Mouse (Mus musculus) B cell, adult 62 days (primary cell): ENCODE measurements around the gene Glrp1. TPM values are rescaled to one million over a fixed set of nuclear protein-coding genes. Genes with fewer than 3 reads are reported as not detected.

Experiments
- total RNA-seq: library from RNA; stranded (reverse); gene quantifications from 4 replicates; pipeline ENCODE4 v1.2.4, GENCODE M21; 2023

Glrp1 gene
- total RNA-seq = not detected in 4 replicates

GRCm38 (mm10) chr1:88509789-88510188 lies at the start of gene Glrp1:
TSS of gene Glrp1 (minus strand) at chr1:88510066.

Other genes with a start within 250 kb of the Glrp1 start
- 64.8 to 74.5 TPM (median 71.7 TPM) in 4 replicates for gene Hjurp, start 232.4 kb downstream of the Glrp1 start, total RNA-seq
- not detected in 4 replicates for gene Trpm8, start 232.4 kb downstream of the Glrp1 start, total RNA-seq
- not detected in 4 replicates for gene Spp2, start 103.1 kb downstream of the Glrp1 start, total RNA-seq
- 5.6 to 8.3 TPM (median 5.9 TPM) in 4 replicates for gene Arl4c, start 192.2 kb upstream of the Glrp1 start, total RNA-seq